Mouse (Mus musculus) megakaryocyte, embryonic 14.5 days (primary cell): Measurements from ENCODE around the gene Fam129a.

Source experiments
- FLI1 ChIP-seq: IDR thresholded peaks from 2 replicates; pipeline ENCODE4 v1.6.1; 2012; ENCODE audit warnings: low read length, inconsistent platforms, mixed read lengths
- GATA1 ChIP-seq: IDR thresholded peaks from 3 replicates; pipeline ENCODE4 v1.6.1; 2012; ENCODE audit warnings: mixed read lengths, low read length, inconsistent platforms, borderline replicate concordance

- TF ChIP-seq FLI1: no peak
- no peak for TF ChIP-seq GATA1
Observed at GRCm38 (mm10) chr1:151616555-151617205, 45.7 kb downstream of the Fam129a start.
